Mouse (Mus musculus) C2C12 (cell line): ENCODE results near the gene Cd47. TPM values are rescaled to one million over a fixed set of nuclear protein-coding genes. Genes with fewer than 3 reads are reported as not detected.

Experiments used
- H3K27me3 ChIP-seq: one replicate; pipeline ENCODE4 v1.6.1; 2011; ENCODE audit not compliant: control insufficient read depth, insufficient read depth, insufficient read length
- H3K36me3 ChIP-seq: one replicate; pipeline ENCODE4 v1.6.1; 2011; ENCODE audit not compliant: control insufficient read depth, insufficient read depth
- H3K4me3 ChIP-seq: one replicate; pipeline ENCODE4 v1.5.1; 2011; ENCODE audit warnings: mild to moderate bottlenecking, control low read depth; ENCODE audit not compliant: poor library complexity, insufficient read depth, severe bottlenecking
- H3K79me2 ChIP-seq: one replicate; pipeline ENCODE4 v1.6.1; 2011; ENCODE audit not compliant: control insufficient read depth, insufficient read depth
- H3K79me3 ChIP-seq: one replicate; pipeline ENCODE4 v1.6.1; 2011; ENCODE audit warnings: low read depth, control low read depth
- H3ac ChIP-seq: one replicate; pipeline ENCODE3; 2011; ENCODE audit warnings: low read depth; ENCODE audit not compliant: control insufficient read depth, insufficient read length
- CEBPB ChIP-seq: IDR thresholded peaks from one replicate; pipeline ENCODE4 v1.6.1; 2011; ENCODE audit warnings: low read depth, mild to moderate bottlenecking, control low read depth, moderate library complexity
- CTCF ChIP-seq: IDR thresholded peaks from one replicate; pipeline ENCODE4 v1.5.1; 2011; ENCODE audit not compliant: control insufficient read depth, insufficient read depth, insufficient read length
- FOSL1 ChIP-seq: IDR thresholded peaks from one replicate; pipeline ENCODE4 v1.8.0; 2011; ENCODE audit warnings: mild to moderate bottlenecking, low read length; ENCODE audit not compliant: poor library complexity, insufficient read depth, severe bottlenecking
- MAX ChIP-seq: IDR thresholded peaks from one replicate; pipeline ENCODE4 v1.6.1; 2011; ENCODE audit warnings: mild to moderate bottlenecking, control low read depth
- MYOD1 ChIP-seq: IDR thresholded peaks from one replicate; pipeline ENCODE4 v1.6.1; 2011; ENCODE audit warnings: low read depth; ENCODE audit not compliant: control insufficient read depth, insufficient read length
- MYOG ChIP-seq: IDR thresholded peaks from one replicate; pipeline ENCODE4 v1.6.1; 2011; ENCODE audit not compliant: control insufficient read depth, insufficient read length; ENCODE audit errors: extremely low read depth
- USF1 ChIP-seq: IDR thresholded peaks from one replicate; pipeline ENCODE4 v1.6.1; 2011; ENCODE audit warnings: low read depth, mild to moderate bottlenecking, control low read depth, moderate library complexity
- polyA plus RNA-seq: library from polyadenylated mRNA; unstranded; fragments of >200 nt; fragmentation: generic; extraction: Trizol; gene quantifications from one replicate; pipeline ENCODE4 v1.2.1, GENCODE M21; 2012; ENCODE audit warnings: missing spikeins

Gene Cd47
- polyA plus RNA-seq, 1 experiment = 76.0 TPM

GRCm38 (mm10) chr16:49921677-49922076, 121.3 kb downstream of the Cd47 start:
- no peak overlapping the region for H3ac ChIP-seq
- no peak overlapping the region for H3K4me3 ChIP-seq
- TF ChIP-seq MYOG = no peak
- no peak for TF ChIP-seq CTCF
- no peak for TF ChIP-seq MYOD1
- no peak for TF ChIP-seq USF1
- TF ChIP-seq CEBPB = no peak
- TF ChIP-seq FOSL1 = no peak
- TF ChIP-seq MAX = no peak
- H3K79me3 ChIP-seq = no peaks in the 10 kb centered on the region
- H3K27me3 ChIP-seq = no peaks in the 10 kb centered on the region
- H3K79me2 ChIP-seq = no peaks in the 10 kb centered on the region
- no peaks in the 10 kb centered on the region for H3K36me3 ChIP-seq

GRCm38 (mm10) chr16:49922098-49922497, 121.8 kb downstream of the Cd47 start:
- H3K79me3 ChIP-seq = no peaks in the 10 kb centered on the region
- no peaks in the 10 kb centered on the region for H3K27me3 ChIP-seq
- no peaks in the 10 kb centered on the region for H3K79me2 ChIP-seq
- H3K36me3 ChIP-seq = no peaks in the 10 kb centered on the region
- H3ac ChIP-seq = no peak overlapping the region
- H3K4me3 ChIP-seq = no peak overlapping the region
- TF ChIP-seq CEBPB = no peak
- no peak for TF ChIP-seq CTCF
- TF ChIP-seq MYOD1 = no peak
- TF ChIP-seq MAX = no peak
- TF ChIP-seq FOSL1 = no peak
- no peak for TF ChIP-seq USF1
- TF ChIP-seq MYOG = no peak

- no peaks in the 10 kb centered on the region for H3K27me3 ChIP-seq
- H3K36me3 ChIP-seq = no peaks in the 10 kb centered on the region
- H3K79me2 ChIP-seq = no peaks in the 10 kb centered on the region
- TF ChIP-seq FOSL1 = no peak
- no peak for TF ChIP-seq MYOD1
- no peak for TF ChIP-seq CTCF
- TF ChIP-seq USF1 = peak; percentile 92
- TF ChIP-seq MAX = no peak
- H3K4me3 ChIP-seq = no peak overlapping the region
- no peaks in the 10 kb centered on the region for H3K79me3 ChIP-seq
- no peak overlapping the region for H3ac ChIP-seq
Measured at GRCm38 (mm10) chr16:49923720-49924119, 123.4 kb downstream of the Cd47 start.

- Histone ChIP-seq H3K79me3 (no peaks in the 10 kb centered on the region), H3K79me2 (no peaks in the 10 kb centered on the region), H3K36me3 (no peaks in the 10 kb centered on the region), H3ac (no peak overlapping the region), H3K4me3 (no peak overlapping the region), H3K27me3 (no peaks in the 10 kb centered on the region)
- TF ChIP-seq CTCF (no peak), MYOG (no peak), USF1 (no peak), FOSL1 (no peak), MAX (no peak)
Measured at GRCm38 (mm10) chr16:49924941-49925340, 124.6 kb downstream of the Cd47 start.

GRCm38 (mm10) chr16:49933274-49933673, 132.9 kb downstream of the Cd47 start:
- Histone ChIP-seq H3K4me3 (no peak overlapping the region), H3K79me2 (no peaks in the 10 kb centered on the region), H3K36me3 (no peaks in the 10 kb centered on the region), H3ac (no peak overlapping the region), H3K79me3 (no peaks in the 10 kb centered on the region), H3K27me3 (no peaks in the 10 kb centered on the region)
- TF ChIP-seq MYOD1 (no peak), CEBPB (no peak), USF1 (no peak), MYOG (no peak), CTCF (no peak), FOSL1 (no peak), MAX (no peak)

GRCm38 (mm10) chr16:49936008-49936443, 135.7 kb downstream of the Cd47 start:
- Histone ChIP-seq H3ac (no peak overlapping the region), H3K79me3 (no peaks in the 10 kb centered on the region), H3K79me2 (no peaks in the 10 kb centered on the region), H3K36me3 (no peaks in the 10 kb centered on the region), H3K4me3 (no peak overlapping the region), H3K27me3 (no peaks in the 10 kb centered on the region)
- TF ChIP-seq CTCF = no peak
- no peak for TF ChIP-seq FOSL1
- no peak for TF ChIP-seq MYOG
- no peak for TF ChIP-seq MYOD1
- TF ChIP-seq CEBPB = no peak
- TF ChIP-seq USF1 = no peak
- no peak for TF ChIP-seq MAX
